Mouse (Mus musculus): ENCODE data around the gene Fhl3. TPM values are rescaled to one million over a fixed set of nuclear protein-coding genes. Genes with fewer than 3 reads are reported as not detected.
A peak's percentile ranks its signal among the peaks of the same experiment; 100 is the strongest.

Gene Fhl3
- polyA plus RNA-seq, 1 experiment = 3.3 TPM

DNA sequence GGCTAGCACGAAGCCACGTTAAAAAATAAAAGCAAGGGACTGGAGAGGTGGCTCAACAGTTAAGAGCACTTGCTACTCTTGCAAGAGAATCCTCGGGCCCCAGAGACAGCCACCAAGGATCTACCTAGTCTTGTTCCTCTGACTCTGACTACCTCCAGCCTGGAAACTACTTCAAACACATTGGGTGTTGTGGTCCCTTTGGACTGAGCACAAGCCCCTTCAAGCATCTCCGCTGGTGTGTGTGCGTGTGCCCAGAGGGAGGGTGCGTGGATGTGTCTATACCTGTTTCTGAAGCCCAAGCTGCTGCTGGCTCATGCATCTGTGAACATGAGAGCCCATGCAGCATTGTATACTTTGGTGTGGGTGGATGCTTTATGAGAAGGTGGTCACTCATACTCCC, 24.5 kb upstream of the Fhl3 start:
- 85% methylated on average over 6 of the region's 6 CpGs for WGBS
- DNase-seq (ENCODE audit: low read depth, low spot score) = no peak

GRCm38 (mm10) chr4:124682270-124682669, 18.2 kb upstream of the Fhl3 start:
- 62% methylated on average over 7 of the region's 7 CpGs for WGBS

GRCm38 (mm10) chr4:124683474-124683873, 17.0 kb upstream of the Fhl3 start:
- DNase-seq (ENCODE audit: low read depth, low spot score) = no peak
- WGBS = 34% methylated on average over 4 of the region's 4 CpGs

More at GRCm38 (mm10) chr4:124682270-124682669, 18.2 kb upstream of the Fhl3 start:
- no peak for DNase-seq (ENCODE audit: low read depth, low spot score)

DNA sequence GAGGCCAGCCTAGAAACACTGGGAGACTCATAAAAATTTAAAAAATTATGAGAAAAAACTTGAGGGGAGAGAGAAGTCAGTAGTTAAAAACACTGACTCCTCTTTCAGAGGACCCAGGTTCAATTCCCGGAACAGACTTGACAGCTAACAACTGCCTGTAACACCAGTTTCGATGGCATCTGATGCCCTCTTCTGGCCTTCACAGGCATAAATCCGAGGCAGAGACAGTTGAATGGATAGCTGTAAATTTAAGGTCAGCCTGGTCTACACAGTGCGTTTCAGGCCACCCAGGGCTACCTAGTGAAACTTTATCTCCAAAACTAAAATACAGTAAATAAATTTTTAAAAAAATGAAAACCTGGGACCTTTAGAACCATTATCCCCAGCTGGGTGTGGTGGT, 15.5 kb upstream of the Fhl3 start:
- 71% methylated on average over 4 of the region's 4 CpGs for WGBS
- DNase-seq (ENCODE audit: low read depth, low spot score) = no peak

GRCm38 (mm10) chr4:124685453-124685852, 15.0 kb upstream of the Fhl3 start:
- 77% methylated on average over 8 of the region's 8 CpGs for WGBS

DNA sequence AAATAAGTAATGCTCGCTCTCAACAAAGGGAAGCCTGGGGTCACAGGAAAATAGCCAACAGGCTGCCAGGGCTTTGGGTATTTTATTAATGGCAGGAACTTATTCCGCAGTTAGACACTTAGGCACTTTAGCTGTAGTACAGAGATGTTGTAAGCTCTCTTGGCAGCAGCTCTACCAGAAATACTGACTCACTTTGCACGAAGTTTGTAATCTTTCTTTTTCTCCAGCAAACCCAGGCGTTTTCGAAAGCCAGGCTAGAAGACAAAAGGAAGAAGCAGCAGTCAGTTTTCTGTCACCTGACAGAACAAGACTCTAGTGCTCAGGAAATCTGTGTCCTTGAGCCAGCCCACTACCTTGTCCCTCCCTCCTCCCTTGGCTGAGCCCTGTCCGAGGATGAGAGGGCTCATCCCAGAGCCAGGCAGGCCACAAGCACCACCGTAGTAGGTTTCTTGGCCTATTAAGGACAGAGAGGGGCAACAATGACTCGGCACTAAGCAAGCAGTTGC, 14.6 kb upstream of the Fhl3 start:
- 68% methylated on average over 8 of the region's 8 CpGs for WGBS
- no peak for DNase-seq (ENCODE audit: low read depth, low spot score)

More at GRCm38 (mm10) chr4:124685453-124685852, 15.0 kb upstream of the Fhl3 start:
- DNase-seq (ENCODE audit: low read depth, low spot score) = no peak

DNA sequence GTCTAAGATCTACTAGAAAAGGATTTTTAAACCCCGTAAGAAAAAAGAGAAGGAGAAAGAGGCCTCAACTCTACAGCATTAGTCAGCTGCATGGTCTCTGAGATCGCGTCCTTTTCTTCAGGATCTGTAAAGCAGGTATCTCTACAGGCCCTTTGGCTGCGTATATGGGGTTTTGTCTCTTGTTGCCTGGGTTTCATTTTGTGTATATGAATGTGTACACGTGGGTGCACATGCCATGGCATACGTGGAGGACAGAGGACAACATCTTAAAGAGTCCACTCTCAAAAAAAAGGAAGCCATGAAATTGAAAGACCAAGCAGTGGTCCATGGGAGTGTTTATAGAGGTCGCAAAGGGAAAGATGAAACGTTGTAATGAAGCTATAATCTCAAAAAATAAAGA, 9.0 kb upstream of the Fhl3 start:
- DNase-seq (ENCODE audit: low read depth, low spot score) = no peak
- 73% methylated on average over 8 of the region's 8 CpGs for WGBS

DNA sequence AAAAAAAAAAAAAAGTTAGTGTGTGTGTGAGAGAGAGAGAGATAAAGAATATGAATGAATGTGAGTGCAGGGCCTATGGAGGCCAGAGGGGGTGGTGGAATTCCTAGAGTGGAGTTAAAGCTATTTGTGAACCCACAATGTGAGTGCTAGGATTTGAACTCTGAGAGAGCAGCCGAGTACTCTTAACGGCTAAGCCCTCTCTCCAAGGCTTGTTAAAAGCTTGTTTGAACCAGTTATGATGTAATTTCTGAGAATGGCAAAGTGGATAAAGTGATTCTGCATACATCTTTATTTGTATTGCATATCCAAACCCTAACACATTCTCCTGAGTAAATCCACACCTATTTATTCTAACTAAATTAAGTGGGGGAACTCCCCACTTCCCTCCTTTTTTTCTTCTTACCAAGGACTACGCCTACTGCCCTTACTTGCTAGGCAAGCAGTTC, 8.1 kb upstream of the Fhl3 start:
- DNase-seq (ENCODE audit: low read depth, low spot score) = no peak
- 18% methylated on average over 3 of the region's 3 CpGs for WGBS

DNA sequence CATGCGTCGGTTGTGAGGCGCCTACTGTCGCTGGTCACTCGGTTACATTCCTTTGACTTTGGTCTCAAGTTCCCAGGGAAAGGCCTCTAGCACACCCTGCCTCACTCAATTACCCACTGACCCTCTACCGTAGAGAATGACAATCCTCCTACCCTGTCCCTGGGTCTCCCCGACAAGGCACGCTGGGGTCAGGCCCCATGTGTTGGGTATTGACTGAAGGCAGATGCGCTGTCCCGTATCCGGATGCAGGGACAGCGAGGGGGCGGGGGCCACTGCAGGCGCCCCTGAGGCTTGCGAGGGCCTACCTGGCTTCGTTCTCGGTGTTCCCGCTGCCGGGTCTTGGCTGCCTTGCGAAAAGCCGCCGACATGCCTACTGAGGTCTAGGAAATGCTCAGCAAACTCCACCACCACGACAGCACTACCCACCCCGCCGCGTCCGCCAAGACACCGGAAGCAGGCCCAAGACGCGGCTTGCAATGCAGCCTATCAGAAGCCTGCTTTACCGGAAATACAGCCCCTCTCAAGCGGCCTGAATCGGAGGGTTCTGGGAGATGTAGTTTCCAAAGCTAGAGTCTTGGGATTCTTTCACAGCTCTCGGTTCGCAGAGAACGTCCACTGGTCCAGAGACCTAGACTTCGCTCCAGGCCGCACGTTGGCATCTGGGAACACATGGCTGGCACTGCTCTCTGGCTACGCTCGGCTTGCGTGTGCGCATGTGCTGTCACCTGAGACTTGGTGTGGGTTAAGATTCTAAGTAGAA, 7.2 kb upstream of the Fhl3 start, which contains the start of gene Utp11:
Utp11 (minus strand) TSS at position 466 of the 760 bp plus-strand sequence.
- WGBS = under 1% methylated on average over 43 of the region's 43 CpGs
- peak; percentile 91 for DNase-seq (ENCODE audit: low read depth, low spot score)

GRCm38 (mm10) chr4:124694572-124694971, 5.9 kb upstream of the Fhl3 start:
- WGBS = 87% methylated on average over 2 of the region's 2 CpGs
- DNase-seq (ENCODE audit: low read depth, low spot score) = no peak

DNA sequence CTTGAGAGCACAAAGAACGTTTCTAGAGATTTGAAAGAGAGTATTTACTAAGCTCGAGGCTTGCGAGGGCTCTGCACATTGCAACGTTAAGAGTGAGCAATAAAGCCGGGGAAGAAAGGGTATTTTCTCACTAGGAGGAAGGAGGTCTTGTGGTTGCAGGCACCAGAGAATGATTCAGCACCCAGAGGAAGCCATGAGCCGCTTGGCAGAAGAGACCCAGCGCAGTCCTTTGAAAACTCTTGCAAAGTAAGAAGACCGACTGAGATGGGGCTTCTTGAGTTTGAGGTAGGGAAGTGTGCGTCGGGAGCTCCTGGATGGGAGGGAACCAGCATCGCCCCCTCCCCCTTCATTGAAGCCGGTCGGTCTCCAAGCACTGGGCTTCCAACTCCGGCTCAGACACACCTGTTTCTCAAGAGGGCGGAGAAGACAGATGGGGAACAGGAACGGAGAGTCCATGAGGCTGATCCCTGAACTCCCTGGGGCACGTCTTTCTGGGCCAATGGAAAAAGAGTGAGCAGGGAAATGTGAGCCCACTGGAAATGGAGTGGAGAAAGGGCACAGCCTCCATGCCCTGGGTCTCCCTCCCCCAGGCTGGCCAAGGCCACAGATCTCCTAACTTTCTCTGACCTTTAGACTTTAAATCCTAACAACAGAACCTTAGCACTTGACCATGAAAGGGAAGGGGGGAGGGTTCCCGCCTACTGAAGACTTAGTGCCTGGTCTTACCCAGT, 4.5 kb upstream of the Fhl3 start:
- no peak for DNase-seq (ENCODE audit: low read depth, low spot score)
- 15% methylated on average over 18 of the region's 18 CpGs for WGBS

- DNase-seq (ENCODE audit: low read depth, low spot score) = no peak
- 39% methylated on average over 6 of the region's 6 CpGs for WGBS
Measured at GRCm38 (mm10) chr4:124699791-124700190, 710 bp upstream of the Fhl3 start.

DNA sequence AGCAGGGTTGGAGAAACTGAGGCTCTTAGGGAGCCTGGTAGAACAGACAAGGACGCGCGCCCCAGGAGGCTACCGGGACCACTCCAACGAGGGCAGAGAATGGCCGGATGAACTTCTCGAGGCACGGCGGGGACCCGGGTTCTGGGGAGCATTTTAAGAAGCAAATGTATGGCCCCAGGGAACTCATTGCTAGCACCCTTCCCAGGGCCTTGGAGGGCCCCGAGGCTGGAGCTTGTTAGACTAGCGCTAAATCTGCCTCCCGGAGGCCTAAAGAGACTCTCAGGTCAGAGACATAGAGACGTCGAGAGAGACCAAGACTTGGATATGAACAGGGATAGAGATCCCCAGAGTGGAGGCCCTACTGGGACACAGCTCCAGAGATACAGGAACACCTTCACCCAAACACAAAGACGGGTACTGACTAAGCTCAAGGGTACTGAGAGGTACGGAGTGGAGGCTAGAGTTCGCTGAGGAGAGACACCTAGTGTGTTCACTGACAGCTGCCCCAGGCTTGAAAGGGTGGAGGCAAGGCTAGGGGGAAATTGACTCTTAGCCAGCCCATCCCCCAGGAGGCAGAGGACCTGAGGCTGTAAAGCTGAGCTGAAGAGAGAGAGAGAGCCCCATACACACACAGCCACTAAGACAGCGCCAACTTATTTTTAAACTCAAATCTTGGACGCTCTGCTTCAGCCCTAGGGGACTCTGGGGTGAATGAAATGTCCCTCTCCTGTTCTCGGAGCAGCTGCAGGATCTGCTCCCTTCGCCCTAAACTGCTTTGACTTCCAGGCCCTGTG, 748 bp downstream of the Fhl3 start:
- WGBS = 20% methylated on average over 22 of the region's 22 CpGs
- no peak for DNase-seq (ENCODE audit: low read depth, low spot score)

- WGBS = 64% methylated on average over 5 of the region's 5 CpGs
- no peak for DNase-seq (ENCODE audit: low read depth, low spot score)
Measured at GRCm38 (mm10) chr4:124701916-124702315, 1.4 kb downstream of the Fhl3 start.

DNA sequence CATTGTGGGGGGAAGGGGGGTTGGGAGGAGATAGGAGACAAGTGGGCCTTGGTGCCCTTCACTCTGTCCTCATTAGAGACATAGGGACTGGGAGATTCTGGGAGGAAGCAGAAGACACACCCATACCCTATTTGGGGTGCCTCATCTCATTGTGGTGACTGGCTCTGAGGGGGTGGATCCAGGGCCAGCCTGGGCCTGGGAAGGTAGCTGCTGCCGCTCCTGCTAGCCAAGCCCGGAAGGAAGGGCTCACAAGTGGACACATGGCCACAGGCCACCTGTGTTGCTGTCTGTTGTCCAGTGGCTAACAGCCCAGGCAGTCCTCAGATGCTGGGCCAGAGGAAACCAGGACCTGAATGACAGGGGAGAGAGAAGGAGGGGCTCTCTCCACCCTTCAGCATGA, 2.9 kb downstream of the Fhl3 start:
- DNase-seq (ENCODE audit: low read depth, low spot score) = no peak
- 46% methylated on average over 2 of the region's 2 CpGs for WGBS

DNA sequence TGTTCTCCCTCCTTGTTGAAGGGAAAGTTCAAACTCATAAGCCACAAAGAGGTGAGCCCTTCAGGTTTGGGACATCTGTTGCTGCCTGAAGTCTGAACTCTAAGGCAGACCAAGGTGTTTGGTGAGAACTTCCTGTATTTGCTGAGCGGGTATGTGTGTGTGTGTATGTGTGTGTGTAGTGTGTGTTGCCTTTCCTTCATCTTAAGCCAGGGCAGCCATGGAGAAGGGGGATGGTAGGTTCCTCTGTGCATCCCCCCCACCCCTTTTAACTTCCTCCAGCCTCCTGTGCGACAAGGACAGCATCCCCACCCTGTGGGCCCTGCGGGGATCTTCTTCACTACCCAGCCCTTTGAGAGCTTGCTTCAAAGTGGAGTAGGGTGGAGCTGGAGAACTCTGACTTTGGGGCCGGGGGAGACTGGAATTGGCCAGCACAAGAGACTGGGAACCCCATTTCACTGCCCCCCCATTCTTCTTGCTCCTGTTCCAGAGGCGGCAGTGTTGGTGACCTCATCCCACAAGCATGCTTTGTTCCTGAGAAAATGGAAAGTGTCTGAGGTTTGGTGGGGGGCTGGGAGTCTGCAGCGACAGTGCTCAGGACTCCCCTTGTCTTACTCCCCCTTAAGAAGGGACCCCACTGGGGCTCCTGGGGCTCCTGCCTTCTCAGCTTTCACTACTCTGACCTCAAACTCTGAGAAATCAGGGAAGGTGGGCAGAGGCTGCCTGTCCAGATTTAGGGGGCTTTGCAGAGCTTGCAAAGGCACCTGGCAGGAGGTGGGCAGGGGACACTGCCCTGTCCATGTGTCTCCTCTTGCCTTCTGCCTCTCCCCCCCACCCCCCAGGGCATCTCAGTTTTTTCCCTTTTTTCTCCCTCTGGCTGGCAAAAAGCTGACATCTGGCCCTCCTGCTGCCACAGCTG, 3.6 kb downstream of the Fhl3 start:
- DNase-seq (ENCODE audit: low read depth, low spot score) = no peak
- WGBS = 45% methylated on average over 6 of the region's 6 CpGs

- no peak for DNase-seq (ENCODE audit: low read depth, low spot score)
- 50% methylated on average over 11 of the region's 11 CpGs for WGBS
Measured at GRCm38 (mm10) chr4:124704797-124705474, 4.4 kb downstream of the Fhl3 start.

DNA sequence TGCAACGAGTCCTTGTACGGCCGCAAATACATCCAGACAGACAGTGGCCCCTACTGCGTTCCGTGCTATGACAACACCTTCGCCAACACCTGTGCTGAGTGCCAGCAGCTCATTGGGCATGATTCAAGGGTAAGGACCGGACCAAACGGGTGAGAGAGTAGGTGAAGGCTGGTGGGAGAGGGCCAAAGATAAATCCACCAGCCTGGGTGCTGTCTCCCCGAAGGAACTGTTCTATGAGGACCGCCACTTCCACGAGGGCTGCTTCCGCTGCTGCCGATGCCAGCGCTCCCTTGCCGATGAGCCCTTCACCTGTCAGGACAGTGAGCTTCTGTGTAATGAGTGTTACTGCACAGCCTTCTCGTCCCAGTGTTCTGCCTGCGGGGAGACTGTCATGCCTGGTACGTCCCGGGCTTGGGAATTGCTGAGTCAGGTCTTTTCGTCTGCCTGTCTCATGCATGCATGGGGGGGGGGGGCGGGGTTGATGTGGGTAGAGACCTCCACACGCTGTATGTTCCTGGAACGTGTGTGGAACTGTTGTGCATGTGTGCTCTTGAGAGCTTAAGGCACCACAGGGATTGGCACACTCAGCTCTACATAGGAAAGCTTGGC, 5.3 kb downstream of the Fhl3 start:
- DNase-seq (ENCODE audit: low read depth, low spot score) = no peak
- 89% methylated on average over 23 of the region's 23 CpGs for WGBS

All from large intestine, adult 2 months (tissue).